Mouse (Mus musculus) limb, embryonic 10.5 days (tissue): ENCODE data around the gene Inf2. TPM values are rescaled to one million over a fixed set of nuclear protein-coding genes. Genes with fewer than 3 reads are reported as not detected.
A peak's percentile ranks its signal among the peaks of the same experiment; 100 is the strongest.

Source experiments
- DNase-seq: peaks from one replicate; pipeline ENCODE4 v3.0.0-alpha.2; 2017; ENCODE audit warnings: low spot score
- H3K27ac ChIP-seq: fragments of 300-500 bp; sonication (generic); 2 replicates; pipeline ENCODE4 v1.5.1; 2016; ENCODE audit warnings: mild to moderate bottlenecking
- H3K27me3 ChIP-seq: fragments of 300-500 bp; sonication (generic); 2 replicates; pipeline ENCODE4 v1.6.1; 2016; ENCODE audit warnings: low read depth, mild to moderate bottlenecking; ENCODE audit not compliant: poor library complexity, severe bottlenecking
- H3K36me3 ChIP-seq: fragments of 300-500 bp; sonication (generic); 2 replicates; pipeline ENCODE4 v1.6.1; 2016; ENCODE audit warnings: mild to moderate bottlenecking, moderate library complexity
- H3K4me1 ChIP-seq: fragments of 300-500 bp; sonication (generic); 2 replicates; pipeline ENCODE4 v1.6.1; 2016
- H3K4me3 ChIP-seq: fragments of 300-500 bp; sonication (generic); 2 replicates; pipeline ENCODE4 v1.5.1; 2016; ENCODE audit warnings: mild to moderate bottlenecking, moderate library complexity
- H3K9me3 ChIP-seq: fragments of 300-500 bp; sonication (generic); replicated peaks from 2 replicates; pipeline ENCODE4 v1.6.1; 2016; ENCODE audit warnings: mild to moderate bottlenecking
- WGBS: fragments of 180-500 bp; shearing (Covaris S2); methylation state at CpG from one replicate; pipeline ENCODE4 v1.1.7; 2016; 5-methylcytosine and 5-hydroxymethylcytosine counted together
- polyA plus RNA-seq: library from polyadenylated mRNA; unstranded; fragments of >200 nt; fragmentation: Nextera tagmentation; extraction: Ambion mirVana; gene quantifications from 2 replicates; pipeline ENCODE4 v1.2.1, GENCODE M21; 2016

Gene Inf2
- polyA plus RNA-seq, result 1.3 and 1.6 TPM in 2 replicates

DNA sequence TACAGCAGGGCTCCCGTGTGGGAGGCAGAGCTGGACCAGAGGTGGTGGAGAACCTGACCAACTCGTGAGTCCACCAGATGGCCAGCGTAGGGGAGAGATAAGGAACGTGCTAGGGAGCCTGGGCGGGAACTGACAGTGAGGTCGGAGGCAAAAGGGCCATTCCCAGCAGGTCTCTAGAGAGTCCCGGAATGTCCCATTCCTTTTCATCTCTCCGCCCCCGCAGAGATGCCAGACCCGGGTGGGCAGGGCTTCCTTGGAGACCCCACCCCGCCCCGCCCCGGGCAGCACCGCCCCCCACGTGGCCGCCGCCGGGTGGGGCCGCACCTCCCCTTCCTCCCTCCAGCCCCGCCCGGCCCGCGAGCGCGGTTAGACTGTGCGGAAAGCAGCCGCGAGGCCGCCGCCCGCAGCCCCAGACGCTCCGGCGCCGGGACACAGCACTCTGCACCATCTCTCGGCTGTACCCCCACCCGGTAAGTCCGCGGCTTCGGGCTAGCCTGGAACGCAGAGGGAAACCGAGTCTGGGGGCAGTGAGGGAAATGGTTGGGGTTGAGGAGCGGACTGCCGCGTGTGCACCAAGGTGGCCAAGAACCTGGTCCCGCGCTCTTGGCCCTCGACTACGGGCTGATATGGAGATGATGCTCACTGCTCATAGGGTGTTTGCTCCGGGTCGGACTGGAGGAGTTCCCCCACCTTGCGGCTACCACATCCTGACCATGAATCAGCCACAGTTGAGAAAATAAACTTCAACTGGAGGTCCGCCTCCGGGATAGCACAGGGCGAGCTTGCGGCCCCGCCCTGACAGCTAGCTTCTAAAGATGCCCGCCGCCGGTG, at the start of gene Inf2:
Gene Inf2, plus strand, starts transcription at position 359 of the 831 bp plus-strand sequence.
- H3K27me3 ChIP-seq, result peaks cover 58% of the 10 kb centered on the region
- no peaks in the 10 kb centered on the region for H3K9me3 ChIP-seq
- peak within 1 kb of the TSS; percentile 75 for H3K27ac ChIP-seq
- peaks cover 42% of the 10 kb centered on the region for H3K4me1 ChIP-seq
- under 1% methylated on average over 60 of the region's 60 CpGs for WGBS
- peak within 1 kb of the TSS; percentile 64 for H3K4me3 ChIP-seq
- no peaks in the 10 kb centered on the region for H3K36me3 ChIP-seq
- DNase-seq, result peak; percentile 88

DNA sequence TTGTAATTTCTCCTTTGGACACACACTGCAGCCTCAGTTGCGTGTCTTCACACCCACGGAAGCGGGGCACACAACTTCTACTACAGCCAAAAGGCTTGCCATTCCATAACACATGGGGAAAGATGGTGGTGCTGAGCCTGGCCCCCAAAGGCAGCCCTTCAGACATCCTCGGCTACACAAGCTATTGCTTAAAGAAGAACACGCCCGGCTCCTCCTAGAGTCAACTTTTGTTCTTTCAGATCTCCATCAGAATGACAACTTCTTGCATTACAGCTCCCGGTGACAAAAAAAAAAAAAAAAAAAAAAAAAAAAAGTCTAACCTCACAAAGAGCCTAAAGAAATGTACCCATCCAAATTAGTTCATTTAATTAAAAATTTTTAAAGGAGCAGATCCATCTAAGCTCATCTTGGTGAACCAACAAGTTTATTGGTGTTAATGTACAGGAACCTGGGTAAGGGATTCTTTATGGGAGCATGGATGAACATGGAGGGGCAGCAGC, 49.1 kb upstream of the Inf2 start:
- H3K4me1 ChIP-seq, result peaks cover 18% of the 10 kb centered on the region; the same call in 1 of the 2 replicates
- H3K27ac ChIP-seq, result no peak overlapping the region
- H3K9me3 ChIP-seq, result no peaks in the 10 kb centered on the region
- WGBS, result 90% methylated on average over 7 of the region's 7 CpGs
- no peak overlapping the region for H3K4me3 ChIP-seq
- H3K36me3 ChIP-seq, result no peaks in the 10 kb centered on the region
- H3K27me3 ChIP-seq, result peaks cover 35% of the 10 kb centered on the region
- no peak for DNase-seq

DNA sequence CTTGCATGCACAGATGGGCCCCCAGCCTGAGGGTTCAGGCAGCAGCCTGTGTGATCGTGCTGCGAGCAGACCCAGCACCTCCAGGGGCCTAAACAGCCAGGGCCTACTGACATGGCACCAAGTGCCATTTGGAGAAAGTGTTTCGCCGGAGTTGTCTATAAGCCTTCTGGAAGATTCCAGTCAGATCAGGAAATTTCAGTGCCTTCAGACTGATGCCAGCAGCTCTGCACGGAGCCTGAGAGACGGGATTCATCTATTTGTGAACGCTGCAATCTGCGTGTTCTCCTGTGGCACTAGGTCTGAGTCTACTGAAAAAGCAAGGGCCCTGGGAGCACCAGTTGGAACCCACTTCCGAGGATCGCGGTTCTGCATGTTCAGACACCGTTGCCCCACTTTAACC, 48.3 kb upstream of the Inf2 start:
- Histone ChIP-seq H3K36me3 (no peaks in the 10 kb centered on the region), H3K4me3 (no peak overlapping the region), H3K4me1 (peaks cover 26% of the 10 kb centered on the region), H3K27ac (no peak overlapping the region), H3K27me3 (peaks cover 32% of the 10 kb centered on the region), H3K9me3 (no peaks in the 10 kb centered on the region)
- 92% methylated on average over 12 of the region's 12 CpGs for WGBS
- no peak for DNase-seq

DNA sequence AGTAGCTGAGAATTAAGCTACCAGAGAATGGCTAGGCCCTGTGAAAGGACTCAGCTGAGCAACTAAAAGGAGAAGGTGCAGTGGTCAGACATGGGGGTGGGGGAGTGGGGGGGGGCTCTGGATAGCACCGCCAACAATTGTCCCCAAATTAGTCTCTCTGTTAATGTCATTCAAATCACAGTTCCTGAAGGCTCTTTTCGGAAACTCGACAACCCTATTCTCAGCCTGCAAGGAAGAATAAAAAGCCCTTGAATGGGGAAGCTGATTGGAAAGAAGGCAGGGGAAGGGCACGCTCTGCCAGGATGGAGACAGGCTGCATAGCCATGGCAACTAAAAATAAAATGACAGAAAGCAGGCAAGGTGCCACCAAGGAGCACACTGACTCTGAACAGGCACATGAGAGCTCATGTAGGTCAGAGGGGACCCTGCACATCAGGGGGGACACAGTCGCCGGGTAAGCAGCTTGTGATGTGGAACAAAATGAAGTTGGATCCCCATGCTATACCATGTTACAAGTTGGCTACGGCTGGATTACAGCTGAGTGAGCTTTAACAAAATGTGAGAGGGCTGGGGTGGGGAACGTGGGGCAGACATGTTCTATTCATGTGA, 47.0 kb upstream of the Inf2 start:
- peaks cover 35% of the 10 kb centered on the region for H3K4me1 ChIP-seq

DNA sequence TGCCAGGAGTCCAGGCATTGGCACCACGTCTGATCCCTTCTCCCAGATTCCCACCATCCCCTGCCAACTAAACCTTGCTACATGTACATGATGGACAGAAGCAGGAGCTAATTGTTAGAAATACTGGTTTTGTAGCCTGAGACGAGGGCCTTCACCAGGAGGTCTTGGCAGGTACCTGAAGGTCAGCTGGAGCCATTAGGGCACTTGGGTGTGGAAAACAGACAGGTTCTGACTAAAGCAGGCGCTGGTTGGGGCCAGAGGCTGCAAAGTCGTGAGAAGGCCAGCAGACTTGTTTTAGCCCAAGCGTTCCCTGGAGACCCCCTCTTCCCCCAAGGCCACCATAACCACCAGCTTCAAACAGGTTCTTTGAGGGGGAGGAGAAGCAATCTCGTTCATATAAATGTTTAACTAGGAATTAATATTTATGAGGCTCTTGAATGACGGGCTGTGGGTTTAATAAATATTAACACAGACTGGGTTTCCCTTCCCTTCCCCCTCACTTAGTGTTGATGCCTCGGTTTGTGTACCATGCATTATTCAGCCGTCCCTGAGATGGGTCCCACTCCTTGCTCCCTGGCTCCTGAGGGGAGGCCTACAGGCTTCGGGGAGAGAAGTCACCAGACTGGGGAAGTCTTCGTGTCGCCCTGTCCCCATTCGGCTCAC, 46.2 kb upstream of the Inf2 start:
- H3K4me1 ChIP-seq, result peaks cover 35% of the 10 kb centered on the region
- no peaks in the 10 kb centered on the region for H3K9me3 ChIP-seq
- H3K4me3 ChIP-seq, result no peak overlapping the region
- H3K27ac ChIP-seq, result no peak overlapping the region
- 73% methylated on average over 13 of the region's 13 CpGs for WGBS
- H3K36me3 ChIP-seq, result no peaks in the 10 kb centered on the region
- DNase-seq, result no peak
- peaks cover 32% of the 10 kb centered on the region for H3K27me3 ChIP-seq

More for the DNA sequence above, 47.0 kb upstream of the Inf2 start:
- WGBS, result 84% methylated on average over 8 of the region's 8 CpGs
- Histone ChIP-seq H3K9me3 (no peaks in the 10 kb centered on the region), H3K36me3 (no peaks in the 10 kb centered on the region), H3K4me3 (no peak overlapping the region), H3K27me3 (peaks cover 32% of the 10 kb centered on the region), H3K27ac (no peak overlapping the region)
- no peak for DNase-seq

DNA sequence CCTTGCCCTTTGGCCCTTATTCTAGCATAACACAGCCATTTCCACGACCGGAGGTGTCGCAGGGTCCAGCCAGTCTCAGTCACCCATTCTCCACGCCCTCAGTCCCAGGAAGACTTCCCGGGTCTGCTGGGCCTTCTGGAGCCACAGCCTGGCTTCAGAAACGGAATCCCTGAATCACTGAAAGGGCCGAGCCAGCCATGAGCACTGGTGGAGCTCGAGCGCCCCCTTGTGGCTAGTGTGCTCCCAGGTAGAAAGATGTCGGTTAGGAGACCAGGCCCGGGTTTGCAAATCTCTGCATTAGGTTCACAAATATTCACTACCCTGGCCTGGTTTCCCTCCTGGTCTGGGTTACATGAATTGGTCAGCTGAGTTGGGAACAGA, 45.7 kb upstream of the Inf2 start:
- no peak overlapping the region for H3K27ac ChIP-seq
- H3K9me3 ChIP-seq, result no peaks in the 10 kb centered on the region
- peaks cover 35% of the 10 kb centered on the region for H3K4me1 ChIP-seq
- DNase-seq, result peak; percentile 97
- H3K4me3 ChIP-seq, result no peak overlapping the region
- 7% methylated on average over 11 of the region's 11 CpGs for WGBS
- peaks cover 32% of the 10 kb centered on the region for H3K27me3 ChIP-seq
- H3K36me3 ChIP-seq, result no peaks in the 10 kb centered on the region

DNA sequence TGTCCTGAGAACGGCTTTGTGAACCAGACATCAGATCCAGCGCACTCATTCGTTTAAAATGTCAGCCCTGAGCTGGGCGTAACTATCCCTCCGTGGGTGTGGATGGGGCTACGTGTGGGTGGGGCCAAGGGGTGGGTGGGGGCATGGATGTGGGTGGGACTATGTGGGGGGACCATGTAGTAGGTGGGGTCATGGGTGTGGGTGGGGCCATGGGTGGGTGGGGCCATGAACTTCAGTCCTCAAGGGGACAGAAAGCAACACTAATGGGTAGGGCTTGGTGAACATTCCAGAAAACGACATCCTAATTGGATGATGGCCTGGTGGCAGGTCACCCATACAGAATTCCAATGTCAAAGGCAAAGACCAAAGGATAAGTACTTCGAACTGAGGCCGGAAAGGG, 44.6 kb upstream of the Inf2 start:
- Histone ChIP-seq H3K27me3 (peaks cover 26% of the 10 kb centered on the region), H3K27ac (no peak overlapping the region), H3K4me3 (no peak overlapping the region), H3K9me3 (no peaks in the 10 kb centered on the region), H3K4me1 (peaks cover 35% of the 10 kb centered on the region), H3K36me3 (no peaks in the 10 kb centered on the region)
- WGBS, result 73% methylated on average over 9 of the region's 9 CpGs
- no peak for DNase-seq

DNA sequence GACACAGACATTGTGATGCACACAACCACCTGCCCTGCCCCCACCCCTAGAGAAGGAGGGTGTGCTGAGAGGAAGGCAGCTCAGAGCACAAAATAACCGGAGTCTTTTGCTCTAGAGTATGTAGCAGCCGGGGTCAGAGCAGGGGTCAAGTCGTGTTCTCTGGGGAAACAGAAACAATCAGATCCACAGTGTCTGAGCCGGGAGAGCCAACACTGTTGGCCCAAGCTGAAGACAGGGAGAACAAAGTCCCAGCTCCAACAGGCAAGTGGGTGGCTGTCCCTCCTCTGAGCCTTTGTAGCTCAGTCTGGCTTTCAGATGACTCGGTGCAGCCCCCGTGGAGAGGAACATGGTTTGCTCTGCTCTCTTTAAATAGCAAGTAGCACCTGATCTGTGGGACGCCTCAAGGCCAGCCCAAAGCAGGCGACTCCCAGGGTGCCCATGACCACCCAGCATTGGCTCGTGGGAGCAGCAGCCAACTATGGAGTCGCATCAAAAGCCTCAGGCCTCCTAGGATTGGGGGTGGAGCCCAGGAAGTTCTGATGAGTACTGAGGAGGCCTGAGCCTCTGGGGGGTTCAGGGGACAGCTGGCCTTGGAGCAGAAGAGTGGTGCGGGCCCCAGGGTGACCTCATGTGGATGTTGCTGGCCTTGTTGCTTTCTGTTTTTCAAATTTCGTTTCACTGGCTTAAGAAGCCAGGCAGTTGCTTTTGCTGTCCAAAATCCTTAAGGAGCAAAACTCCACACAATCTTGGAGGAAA, 43.5 kb upstream of the Inf2 start:
- no peak overlapping the region for H3K4me3 ChIP-seq
- no peaks in the 10 kb centered on the region for H3K36me3 ChIP-seq
- H3K9me3 ChIP-seq, result no peaks in the 10 kb centered on the region
- H3K4me1 ChIP-seq, result peaks cover 35% of the 10 kb centered on the region
- DNase-seq, result no peak
- 47% methylated on average over 12 of the region's 12 CpGs for WGBS
- peaks cover 26% of the 10 kb centered on the region for H3K27me3 ChIP-seq
- peak overlapping the region; percentile 44; the same call in 1 of the 2 replicates for H3K27ac ChIP-seq

DNA sequence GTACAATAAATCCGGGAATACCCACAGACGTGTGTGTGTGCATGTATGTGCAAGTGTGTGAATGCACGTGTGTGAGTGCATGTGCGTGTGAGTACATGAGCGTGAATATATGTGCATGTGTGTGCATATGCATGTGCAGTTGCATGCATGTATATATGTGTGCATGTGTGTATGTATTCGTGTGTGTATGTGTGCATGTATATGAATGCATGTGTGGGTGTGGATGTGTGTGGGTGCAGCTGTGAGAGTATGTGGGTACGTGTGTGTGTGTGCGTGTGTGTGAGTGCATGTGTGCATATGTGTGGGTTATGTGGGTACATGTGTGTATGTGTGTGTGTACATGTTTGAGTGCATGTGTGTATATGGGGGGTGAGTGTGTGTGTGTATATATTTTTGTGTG, 42.5 kb upstream of the Inf2 start:
- no peaks in the 10 kb centered on the region for H3K9me3 ChIP-seq

DNA sequence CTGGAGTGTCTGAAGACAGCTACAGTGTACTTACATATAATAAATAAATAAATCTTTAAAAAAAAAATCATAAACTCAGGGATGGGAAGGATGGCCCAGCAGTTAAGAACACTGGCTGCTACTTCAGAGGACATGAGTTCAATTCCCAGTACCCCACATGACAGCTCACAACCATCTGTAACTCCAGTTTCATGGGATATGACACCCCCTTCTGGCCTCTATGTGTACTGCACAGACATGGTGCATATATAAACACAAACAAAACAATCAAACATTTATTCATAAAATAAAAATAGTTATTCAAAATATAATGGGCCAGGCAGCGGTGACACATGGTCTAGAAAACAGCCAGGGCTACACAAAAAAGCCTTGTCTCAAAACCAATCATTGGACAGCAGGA, 39.3 kb upstream of the Inf2 start:
- no peak overlapping the region for H3K4me3 ChIP-seq
- peaks cover 11% of the 10 kb centered on the region; the same call in 1 of the 2 replicates for H3K27me3 ChIP-seq
- no peak overlapping the region for H3K27ac ChIP-seq
- DNase-seq, result no peak
- H3K36me3 ChIP-seq, result no peaks in the 10 kb centered on the region
- WGBS, result 98% methylated on average over 1 of the region's 1 CpGs
- no peaks in the 10 kb centered on the region for H3K9me3 ChIP-seq
- peaks cover 31% of the 10 kb centered on the region for H3K4me1 ChIP-seq

More for the DNA sequence above, 42.5 kb upstream of the Inf2 start:
- H3K27me3 ChIP-seq, result peaks cover 26% of the 10 kb centered on the region
- peaks cover 35% of the 10 kb centered on the region for H3K4me1 ChIP-seq
- no peaks in the 10 kb centered on the region for H3K36me3 ChIP-seq
- H3K27ac ChIP-seq, result no peak overlapping the region
- DNase-seq, result no peak
- WGBS, result 93% methylated on average over 8 of the region's 8 CpGs
- H3K4me3 ChIP-seq, result no peak overlapping the region

DNA sequence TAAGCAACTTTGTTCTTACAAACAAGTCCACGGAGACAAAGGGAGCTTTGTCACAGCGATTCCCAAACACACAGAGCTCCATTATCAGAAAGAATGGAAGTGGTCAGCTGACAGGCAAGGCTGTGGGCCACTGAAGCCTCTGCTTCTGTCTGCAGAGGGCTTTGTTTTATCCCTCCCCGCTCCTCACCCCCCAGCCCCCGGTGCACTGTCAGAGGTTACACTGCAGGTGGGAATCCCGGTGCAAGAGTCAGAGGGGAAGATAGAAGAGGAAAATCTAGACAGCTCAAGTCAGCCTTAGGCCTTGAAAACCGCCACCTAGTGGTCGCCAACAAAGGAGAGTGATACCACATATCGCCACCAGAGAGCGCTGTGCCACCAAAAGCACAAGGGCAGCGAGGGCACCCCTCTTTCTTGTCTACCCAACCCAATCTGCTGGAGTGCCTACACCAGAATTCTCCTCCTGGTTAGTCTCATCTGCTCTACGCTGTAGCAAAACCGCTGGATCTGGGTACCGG, 36.7 kb upstream of the Inf2 start:
- Histone ChIP-seq H3K27ac (peak overlapping the region; percentile 54; the same call in 1 of the 2 replicates), H3K4me3 (no peak overlapping the region), H3K36me3 (no peaks in the 10 kb centered on the region), H3K4me1 (peaks cover 18% of the 10 kb centered on the region), H3K9me3 (no peaks in the 10 kb centered on the region), H3K27me3 (peaks cover 11% of the 10 kb centered on the region; the same call in 1 of the 2 replicates)
- peak; percentile 90 for DNase-seq
- WGBS, result 16% methylated on average over 13 of the region's 13 CpGs

DNA sequence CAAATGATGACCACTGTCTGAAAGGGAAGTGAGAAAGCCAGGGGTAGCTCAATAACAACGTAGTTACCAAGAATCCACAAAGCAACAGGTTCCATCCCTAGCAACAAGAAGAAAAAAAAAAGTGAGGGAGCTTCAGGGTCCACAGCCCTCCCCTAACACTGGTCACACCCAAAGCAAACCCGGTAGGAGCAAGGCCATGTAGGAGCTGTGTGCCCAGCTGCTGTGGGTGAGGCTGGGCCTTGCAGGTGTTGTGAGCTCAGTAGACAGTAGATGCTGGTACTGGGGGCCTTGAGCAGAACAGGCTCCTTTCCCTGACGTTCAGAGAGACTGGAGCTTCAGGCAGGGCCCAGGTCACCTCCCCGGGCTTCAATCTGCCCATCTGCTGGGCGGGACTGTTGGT, 36.1 kb upstream of the Inf2 start:
- WGBS, result 65% methylated on average over 5 of the region's 5 CpGs
- 0 out of 2 replicates have a peak overlapping the region, but pooled peaks have one; percentile 54 for H3K27ac ChIP-seq
- H3K9me3 ChIP-seq, result no peaks in the 10 kb centered on the region
- H3K4me3 ChIP-seq, result no peak overlapping the region
- H3K4me1 ChIP-seq, result peaks cover 18% of the 10 kb centered on the region
- no peaks in the 10 kb centered on the region for H3K36me3 ChIP-seq
- peaks cover 11% of the 10 kb centered on the region; the same call in 1 of the 2 replicates for H3K27me3 ChIP-seq
- no peak for DNase-seq
